Mouse (Mus musculus): ENCODE measurements around the gene Lrrk2.

Gene Lrrk2

DNA sequence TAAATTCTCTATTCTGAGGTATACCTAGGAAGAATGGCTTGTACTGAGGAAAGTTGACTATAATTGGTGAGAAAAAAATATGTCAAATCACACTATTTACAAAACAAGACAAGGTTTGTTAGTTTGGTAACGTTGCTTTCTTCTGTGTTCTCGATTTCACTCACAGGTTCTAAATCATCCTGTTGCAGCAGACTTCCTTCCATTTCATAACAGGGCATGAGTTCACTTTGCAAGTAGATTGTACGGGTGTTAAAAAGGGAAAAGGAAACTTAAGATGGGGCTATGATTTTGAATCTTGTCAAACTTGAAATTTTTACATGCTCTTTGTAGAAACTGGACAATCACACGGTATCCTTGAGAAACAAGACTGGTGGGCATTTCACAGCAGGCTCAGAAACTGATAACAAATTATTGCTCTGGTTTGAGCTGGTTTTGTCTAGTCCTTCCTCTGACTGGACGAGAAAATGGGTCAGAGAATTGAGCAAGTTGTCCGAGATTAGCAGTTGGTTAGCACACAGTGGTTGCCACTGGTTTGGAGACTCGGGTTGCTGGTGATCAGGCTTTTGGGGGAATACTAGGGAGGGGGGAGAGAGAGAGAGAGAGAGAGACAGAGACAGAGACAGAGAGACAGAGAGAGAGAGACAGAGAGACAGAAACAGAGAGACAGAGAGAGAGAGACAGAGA, 13.0 kb downstream of the Lrrk2 start:
- DNase-seq (ENCODE audit: low read depth, low spot score), result no peak

GRCm38 (mm10) chr15:91690648-91691047, 17.7 kb downstream of the Lrrk2 start:
- DNase-seq (ENCODE audit: low read depth, low spot score), result peak; percentile 91

GRCm38 (mm10) chr15:91693051-91693450, 20.1 kb downstream of the Lrrk2 start:
- DNase-seq (ENCODE audit: low read depth, low spot score), result no peak

DNA sequence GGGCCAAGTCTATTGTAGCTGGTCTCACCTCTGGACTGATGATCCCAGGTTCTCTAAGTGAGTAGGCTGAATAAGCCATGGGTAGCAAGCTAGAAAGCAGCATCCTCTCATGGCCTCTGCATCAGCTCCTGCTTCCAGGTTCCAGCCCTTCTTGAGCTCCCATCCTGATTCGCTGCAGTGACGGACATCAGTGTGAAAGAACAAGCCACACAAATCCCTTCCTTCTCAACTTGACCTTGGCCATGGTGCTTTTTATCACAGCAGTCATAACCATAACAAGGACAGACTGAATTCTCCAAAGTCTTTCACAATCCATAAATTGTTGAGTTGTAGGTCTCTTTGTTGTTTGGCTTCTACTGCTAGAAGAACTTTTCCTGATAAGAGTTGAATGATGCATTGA, 20.9 kb downstream of the Lrrk2 start:
- no peak for DNase-seq (ENCODE audit: low read depth, low spot score)

DNA sequence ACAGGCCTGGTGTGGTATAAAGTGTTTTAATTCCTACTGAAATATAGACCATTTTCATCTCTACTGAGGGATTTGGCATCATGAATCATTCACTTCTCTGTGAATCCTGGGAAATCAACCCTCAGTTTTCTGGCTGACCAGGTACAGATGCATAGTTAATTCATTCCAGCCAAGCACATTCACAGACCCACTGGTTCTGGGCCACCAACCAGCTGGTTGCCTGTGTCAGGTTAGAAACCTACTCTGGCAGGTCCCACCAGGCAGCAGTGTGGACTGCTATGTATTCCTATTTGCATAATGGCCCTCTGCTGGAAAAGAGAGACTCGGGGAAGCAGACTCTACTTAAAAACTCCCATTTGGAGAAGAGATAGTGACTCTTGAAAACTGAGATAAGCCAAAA, 27.9 kb downstream of the Lrrk2 start:
- no peak for DNase-seq (ENCODE audit: low read depth, low spot score)

DNA sequence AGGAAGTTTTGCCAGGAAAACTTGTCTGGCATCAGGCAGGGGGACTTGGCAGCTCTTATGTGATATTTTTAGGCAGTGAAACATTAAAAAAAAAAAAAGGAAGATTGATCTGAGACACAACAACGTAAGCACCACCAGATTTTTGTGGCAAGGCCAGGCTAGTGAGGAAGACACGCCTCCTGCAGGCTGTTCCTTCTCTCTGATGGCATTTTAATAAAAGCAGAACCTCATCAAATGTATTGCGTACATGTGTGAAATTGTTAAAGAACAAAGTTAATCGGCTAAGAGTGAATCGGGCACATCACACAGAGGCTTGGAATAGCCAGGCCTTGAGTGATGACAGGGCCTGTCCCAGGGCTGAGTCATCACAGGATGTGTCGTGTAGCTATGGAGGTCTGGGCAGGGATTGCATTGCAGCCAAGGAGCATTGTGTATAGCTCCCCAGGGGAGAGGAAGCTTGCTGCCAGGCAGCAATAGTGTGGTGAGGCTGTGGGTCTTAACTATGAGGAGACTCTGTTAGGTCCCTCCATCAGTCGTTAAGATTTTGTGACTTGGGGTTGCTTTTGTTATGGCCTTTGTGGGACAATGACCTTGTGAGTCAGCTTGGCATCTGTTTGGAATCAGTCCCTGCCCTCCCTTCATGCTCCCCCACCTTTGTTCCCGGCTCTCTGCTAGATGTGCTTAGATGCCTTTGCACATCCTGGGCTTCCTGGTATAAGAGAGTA, 30.2 kb downstream of the Lrrk2 start:
- peak; percentile 97 for DNase-seq (ENCODE audit: low read depth, low spot score)

- DNase-seq (ENCODE audit: low read depth, low spot score), result no peak
Measured at GRCm38 (mm10) chr15:91704091-91704490, 31.1 kb downstream of the Lrrk2 start.

DNA sequence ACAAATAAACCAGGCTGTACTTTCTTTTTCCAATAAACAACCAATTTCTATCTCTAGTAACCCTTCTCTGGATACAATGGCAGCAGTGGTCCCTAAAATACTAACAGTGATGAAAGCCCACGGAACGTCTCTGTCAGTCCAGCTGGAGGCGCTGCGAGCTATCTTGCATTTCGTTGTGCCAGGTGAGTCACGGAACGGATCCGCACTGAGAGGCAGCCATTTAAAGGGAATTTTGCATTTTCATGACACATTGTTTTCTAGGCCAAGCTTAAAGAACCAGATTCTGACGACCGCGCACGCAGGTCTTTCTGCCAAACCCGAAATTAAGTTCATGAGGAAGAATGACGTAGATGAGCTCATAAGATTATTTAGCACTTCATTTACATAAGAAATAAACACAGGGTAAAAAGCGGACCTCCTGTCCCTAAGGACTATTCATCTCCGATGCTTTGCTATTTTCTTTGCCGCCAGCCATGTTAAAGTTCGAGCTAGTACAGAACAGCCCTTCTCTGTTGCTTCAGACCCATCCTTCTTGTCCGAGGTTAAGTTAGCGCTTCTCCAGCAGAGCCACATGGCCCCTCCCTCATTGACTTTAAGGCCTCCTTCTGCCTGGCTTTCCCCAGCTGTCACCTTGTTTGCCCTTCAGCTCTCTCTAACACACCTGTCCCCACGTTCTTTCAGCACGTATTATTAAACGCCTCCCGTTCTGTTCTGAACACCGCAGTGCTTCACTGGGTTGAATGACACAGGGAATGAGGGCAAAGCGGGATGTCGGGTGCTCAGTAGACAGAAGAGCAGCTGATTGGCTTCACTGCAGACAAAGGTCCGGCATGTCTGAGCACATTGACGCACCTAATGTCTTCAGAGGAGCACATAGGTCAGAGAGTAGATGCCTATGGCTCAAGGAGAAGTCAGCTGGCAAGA, 36.5 kb downstream of the Lrrk2 start:
- DNase-seq (ENCODE audit: low read depth, low spot score), result no peak

- DNase-seq (ENCODE audit: low read depth, low spot score), result no peak
Measured at GRCm38 (mm10) chr15:91735216-91735922, 62.4 kb downstream of the Lrrk2 start.

DNA sequence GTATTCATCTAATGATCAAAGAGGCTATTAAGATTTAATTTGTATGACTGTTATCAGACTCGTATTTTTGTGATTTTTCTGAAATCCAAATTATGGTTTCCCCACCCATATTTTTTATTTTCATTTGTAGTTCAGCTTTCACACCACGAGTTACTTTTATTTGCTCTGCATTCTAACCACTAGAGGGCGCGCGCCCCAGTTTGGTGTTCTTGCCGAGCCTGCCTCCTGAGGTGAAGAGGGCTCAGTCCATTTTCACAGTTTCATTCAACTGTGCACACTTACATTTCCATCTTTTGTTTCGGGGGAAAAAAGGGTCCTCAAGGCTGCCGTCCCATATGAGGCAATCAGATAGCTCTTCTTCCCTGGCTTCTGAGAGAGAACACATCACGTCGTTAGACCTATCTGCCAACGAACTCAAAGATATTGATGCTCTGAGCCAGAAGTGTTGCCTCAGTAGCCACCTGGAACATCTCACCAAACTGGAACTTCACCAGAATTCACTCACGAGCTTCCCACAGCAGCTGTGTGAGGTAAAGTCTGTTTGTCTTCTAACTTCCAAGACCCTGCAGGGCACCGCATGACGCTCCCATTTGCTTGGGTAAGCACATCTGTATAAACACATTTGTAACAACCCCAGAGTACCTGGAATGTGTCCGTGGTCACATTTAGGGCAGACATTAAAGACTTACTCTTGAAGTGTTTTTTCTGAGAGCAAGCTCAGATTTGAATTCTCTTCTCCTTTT, 64.0 kb downstream of the Lrrk2 start:
- DNase-seq (ENCODE audit: low read depth, low spot score), result peak; percentile 77

GRCm38 (mm10) chr15:91738808-91739207, 65.8 kb downstream of the Lrrk2 start:
- DNase-seq (ENCODE audit: low read depth, low spot score), result no peak

DNA sequence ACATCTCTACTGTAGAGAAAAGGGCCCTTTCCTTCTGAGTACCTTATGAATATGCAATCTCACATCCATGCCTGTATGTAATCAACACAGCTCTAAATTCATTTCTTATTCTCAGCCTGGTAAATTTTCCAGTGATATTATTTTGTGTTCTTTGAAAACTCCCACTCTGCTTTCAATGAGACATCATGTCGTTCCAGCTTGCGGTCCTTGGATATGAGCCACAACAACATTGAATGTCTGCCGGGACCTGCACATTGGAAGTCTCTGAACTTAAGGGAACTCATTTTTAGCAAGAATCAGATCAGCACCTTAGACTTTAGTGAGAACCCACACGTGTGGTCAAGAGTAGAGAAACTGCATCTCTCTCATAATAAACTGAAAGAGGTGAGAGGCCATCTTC, 72.5 kb downstream of the Lrrk2 start:
- no peak for DNase-seq (ENCODE audit: low read depth, low spot score)

- peak; percentile 57 for DNase-seq (ENCODE audit: low read depth, low spot score)
Measured at GRCm38 (mm10) chr15:91752111-91752510, 79.1 kb downstream of the Lrrk2 start.

- DNase-seq (ENCODE audit: low read depth, low spot score), result peak; percentile 5
Measured at GRCm38 (mm10) chr15:91753378-91754080, 80.6 kb downstream of the Lrrk2 start.

DNA sequence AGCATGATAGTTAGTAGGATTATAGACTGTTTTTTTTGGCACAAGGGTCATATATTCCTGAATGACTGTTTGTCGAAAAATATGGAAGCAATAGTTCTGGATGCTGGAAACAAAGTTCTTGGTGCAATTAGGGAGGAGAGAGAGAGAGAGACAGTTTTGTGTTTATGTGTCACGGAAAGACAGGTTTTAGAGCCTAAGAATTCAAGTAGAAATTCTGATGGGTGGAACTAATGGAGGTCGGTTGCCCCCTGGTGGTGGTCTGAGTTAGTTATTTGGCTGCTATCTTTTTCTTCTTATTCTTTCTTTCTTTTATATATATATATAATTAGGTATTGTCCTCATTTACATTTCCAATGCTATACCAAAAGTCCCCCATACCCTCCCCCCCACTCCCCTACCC, 81.6 kb downstream of the Lrrk2 start:
- peak; percentile 87 for DNase-seq (ENCODE audit: low read depth, low spot score)

DNA sequence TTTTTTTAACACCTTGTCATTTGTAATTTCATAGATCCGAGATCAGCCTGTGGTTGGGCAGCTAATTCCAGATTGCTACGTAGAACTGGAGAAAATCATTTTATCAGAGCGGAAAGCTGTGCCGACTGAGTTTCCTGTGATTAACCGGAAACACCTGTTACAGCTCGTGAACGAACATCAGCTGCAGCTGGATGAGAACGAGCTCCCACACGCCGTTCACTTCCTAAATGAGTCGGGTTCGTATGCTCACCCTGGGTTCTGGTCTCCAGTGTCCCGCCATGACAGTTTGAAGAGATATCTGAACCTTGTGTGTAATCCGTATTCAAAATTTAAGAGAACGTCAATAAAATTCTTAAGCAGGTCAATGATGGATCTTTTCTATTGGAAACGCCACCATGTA, 82.8 kb downstream of the Lrrk2 start:
- no peak for DNase-seq (ENCODE audit: low read depth, low spot score)

DNA sequence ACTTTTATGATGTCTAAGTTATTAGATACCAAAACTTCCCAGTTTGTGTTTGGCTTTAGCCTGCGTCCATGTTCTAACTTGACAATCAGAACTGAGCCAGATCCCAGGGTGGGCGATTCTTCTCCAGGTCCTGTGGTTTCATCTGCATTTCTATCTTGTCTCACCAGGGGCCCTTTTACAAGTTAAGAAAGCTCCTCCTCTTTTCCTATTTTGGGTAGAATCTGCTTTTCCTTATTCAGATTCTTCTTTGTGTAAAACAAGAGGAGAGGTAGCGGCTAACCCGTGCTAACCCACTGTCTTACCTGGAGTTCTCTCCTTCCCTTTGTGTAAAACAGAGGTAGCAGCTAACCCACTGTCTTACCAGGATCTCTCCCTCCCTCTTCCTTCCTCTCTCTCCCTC, 99.1 kb downstream of the Lrrk2 start:
- no peak for DNase-seq (ENCODE audit: low read depth, low spot score)

GRCm38 (mm10) chr15:91779166-91779565, 106.2 kb downstream of the Lrrk2 start:
- DNase-seq (ENCODE audit: low read depth, low spot score), result peak; percentile 35

- peak; percentile 84 for DNase-seq (ENCODE audit: low read depth, low spot score)
Measured at GRCm38 (mm10) chr15:91781172-91781571, 108.2 kb downstream of the Lrrk2 start.

DNA sequence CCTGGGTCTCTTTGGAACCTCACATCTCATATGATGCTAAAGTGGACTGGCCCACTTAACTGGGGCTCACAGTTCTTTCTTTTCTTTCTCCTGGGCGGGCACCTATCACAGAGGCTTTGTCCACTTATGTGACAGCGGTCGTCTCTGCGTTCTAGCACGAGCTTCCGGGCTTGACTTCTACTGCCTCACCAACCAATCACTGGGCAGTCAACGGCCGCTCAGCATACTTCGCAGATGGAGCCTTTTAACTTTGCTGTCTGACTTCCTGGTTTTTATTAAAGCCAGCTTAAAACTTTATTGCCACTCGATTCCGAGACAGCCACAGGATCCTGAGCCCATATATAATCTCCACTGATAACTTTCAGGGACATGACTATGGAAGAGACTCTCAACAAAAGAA, 115.4 kb downstream of the Lrrk2 start:
- no peak for DNase-seq (ENCODE audit: low read depth, low spot score)

Measured in 3T3-L1 (cell line).